Comparison of ENCODE assay signal across 17 mouse cellular contexts in the genomic region with DNA sequence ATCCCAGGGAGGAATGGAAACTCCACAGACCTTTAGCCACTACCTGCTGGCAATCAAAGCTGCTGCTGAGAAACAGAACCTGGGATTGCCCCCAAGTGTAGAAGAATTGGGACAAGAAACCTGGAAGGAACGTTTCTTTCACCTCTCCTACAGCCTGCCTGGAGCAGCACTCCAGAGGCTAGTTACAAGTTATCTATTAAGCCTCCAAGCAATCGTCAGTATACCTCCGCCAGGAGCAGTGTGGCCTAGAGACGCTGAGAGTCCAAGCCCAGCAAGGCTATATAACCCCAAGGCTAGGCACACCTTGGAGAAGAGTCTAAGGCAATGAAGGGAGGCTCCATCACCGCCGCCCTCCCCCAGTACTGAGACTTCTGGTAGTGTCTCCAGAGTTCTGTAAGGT. TPM values are rescaled to one million over a fixed set of nuclear protein-coding genes. Genes with fewer than 3 reads are reported as not detected.
DNase-seq lines count a peak whose midpoint lies in the region; ATAC-seq lines count a peak whose summit lies in the region.
"Had no signal": no experiment of that assay in that cellular context is flagged by ENCODE, and none has a peak within 500 bp of the region (broad histone marks: within the 10 kb centered on the region; RNA-seq: fewer than 3 reads in every experiment).

No protein-coding gene starts in this region.

- no peak overlapping the region for H3K4me3 ChIP-seq in hindbrain, embryonic 11.5 days (ENCODE audit: low read depth, low read length)
- H3K4me3 ChIP-seq in hindbrain, embryonic 14.5 days (replicated peaks; ENCODE audit: low read length): no peak overlapping the region
- no peak overlapping the region for H3K4me3 ChIP-seq in intestine, embryonic 16.5 days (ENCODE audit: low read length)
- no peak overlapping the region for H3K4me3 ChIP-seq in heart, embryonic 10.5 days
- H3K4me3 ChIP-seq: liver, embryonic 13.5 days; neural tube, embryonic 13.5 days had no signal

- no peaks in the 10 kb centered on the region for H3K36me3 ChIP-seq in hindbrain, embryonic 11.5 days (ENCODE audit: control insufficient read depth, insufficient read depth, low read length)
- H3K36me3 ChIP-seq in hindbrain, embryonic 14.5 days (replicated peaks; ENCODE audit: control insufficient read depth, insufficient read depth): no peaks in the 10 kb centered on the region
- H3K36me3 ChIP-seq in intestine, embryonic 16.5 days (ENCODE audit: control insufficient read depth, insufficient read depth, low read length): no peaks in the 10 kb centered on the region
- no peaks in the 10 kb centered on the region for H3K36me3 ChIP-seq in heart, embryonic 10.5 days
- H3K36me3 ChIP-seq: liver, embryonic 13.5 days; neural tube, embryonic 13.5 days had no signal

- peak; percentile 41 for DNase-seq in hindbrain, embryonic 11.5 days (ENCODE audit: low spot score)
- no peak for DNase-seq in hindbrain, embryonic 14.5 days (ENCODE audit: low spot score)
- peak; percentile 46 for DNase-seq in retina, embryonic 14.5 days (ENCODE audit: low spot score)
- no peak for DNase-seq in retina, postnatal 1 day
- no peak for DNase-seq in heart, embryonic 10.5 days (ENCODE audit: low spot score)
- DNase-seq: adrenal gland, postnatal 25 days; gastrocnemius, postnatal 25 days; heart, postnatal 14 days; kidney, postnatal 25 days; left cerebral cortex, postnatal 4 days; liver, embryonic 13.5 days; thymus, postnatal 14 days had no signal

- no peaks in the 10 kb centered on the region for H3K9me3 ChIP-seq in hindbrain, embryonic 11.5 days (ENCODE audit: control insufficient read depth, low read length)
- H3K9me3 ChIP-seq in hindbrain, embryonic 14.5 days (ENCODE audit: control insufficient read depth, low read length): no peaks in the 10 kb centered on the region
- H3K9me3 ChIP-seq in intestine, embryonic 16.5 days (ENCODE audit: control insufficient read depth, low read length): no peaks in the 10 kb centered on the region
- H3K9me3 ChIP-seq in heart, embryonic 10.5 days: no peaks in the 10 kb centered on the region
- H3K9me3 ChIP-seq: liver, embryonic 13.5 days; neural tube, embryonic 13.5 days had no signal

- no peak for ATAC-seq in hindbrain, embryonic 11.5 days (ENCODE audit: low FRiP score)
- ATAC-seq in hindbrain, embryonic 14.5 days (ENCODE audit: low FRiP score): no peak
- 0 out of 2 replicates have a peak, but pooled peaks have one; percentile 21 for ATAC-seq in intestine, embryonic 16.5 days
- ATAC-seq in CD4-positive, CD25-positive, alpha-beta regulatory T cell, adult 4 months: no peak
- ATAC-seq: activated CD4-positive, CD25-positive, alpha-beta regulatory T cell, adult 4 months; lung, postnatal 0 days had no signal

- no peak overlapping the region for H3K4me2 ChIP-seq in hindbrain, embryonic 11.5 days (replicated peaks; ENCODE audit: low read depth, low read length)
- H3K4me2 ChIP-seq in hindbrain, embryonic 14.5 days (replicated peaks): no peak overlapping the region
- H3K4me2 ChIP-seq in intestine, embryonic 16.5 days (ENCODE audit: low read depth, low read length): no peak overlapping the region
- H3K4me2 ChIP-seq: liver, embryonic 13.5 days had no signal

- H3K4me1 ChIP-seq in hindbrain, embryonic 11.5 days (replicated peaks; ENCODE audit: control insufficient read depth, insufficient read depth, low read length): peaks cover 16% of the 10 kb centered on the region
- 0 out of 2 replicates have a peak, but pooled peaks cover 3% of the 10 kb centered on the region for H3K4me1 ChIP-seq in hindbrain, embryonic 14.5 days (replicated peaks; ENCODE audit: control insufficient read depth, insufficient read depth, low read length)
- H3K4me1 ChIP-seq in intestine, embryonic 16.5 days (ENCODE audit: control insufficient read depth, insufficient read depth, low read length): peaks cover 3% of the 10 kb centered on the region; the same call in 1 of the 2 replicates
- peaks cover 28% of the 10 kb centered on the region for H3K4me1 ChIP-seq in heart, embryonic 10.5 days

- no peak overlapping the region for H3K9ac ChIP-seq in hindbrain, embryonic 11.5 days (ENCODE audit: low read depth, low read length)
- no peak overlapping the region for H3K9ac ChIP-seq in hindbrain, embryonic 14.5 days
- no peak overlapping the region for H3K9ac ChIP-seq in intestine, embryonic 16.5 days (ENCODE audit: low read depth, low read length)
- H3K9ac ChIP-seq: liver, embryonic 13.5 days; neural tube, embryonic 13.5 days had no signal

- H3K27ac ChIP-seq in hindbrain, embryonic 11.5 days (ENCODE audit: low read depth, low read length): no peak overlapping the region
- H3K27ac ChIP-seq in hindbrain, embryonic 14.5 days: no peak overlapping the region
- no peak overlapping the region for H3K27ac ChIP-seq in intestine, embryonic 16.5 days (ENCODE audit: low read length)
- no peak overlapping the region for H3K27ac ChIP-seq in heart, embryonic 10.5 days
- H3K27ac ChIP-seq: liver, embryonic 13.5 days; neural tube, embryonic 13.5 days had no signal

- H3K27me3 ChIP-seq in hindbrain, embryonic 11.5 days (ENCODE audit: control insufficient read depth, insufficient read depth, low read length): peaks cover 84% of the 10 kb centered on the region
- H3K27me3 ChIP-seq in hindbrain, embryonic 14.5 days (ENCODE audit: control insufficient read depth, insufficient read depth, low read length): peaks cover 100% of the 10 kb centered on the region
- H3K27me3 ChIP-seq in intestine, embryonic 16.5 days (replicated peaks; ENCODE audit: control insufficient read depth, insufficient read depth, low read length): peaks cover 89% of the 10 kb centered on the region
- peaks cover 100% of the 10 kb centered on the region for H3K27me3 ChIP-seq in heart, embryonic 10.5 days (ENCODE audit: insufficient read depth, poor library complexity, severe bottlenecking)

- WGBS in hindbrain, embryonic 11.5 days: 5% methylated on average over 6 of the region's 6 CpGs
- 8% methylated on average over 6 of the region's 6 CpGs for WGBS in hindbrain, embryonic 14.5 days
- WGBS in intestine, embryonic 16.5 days: 4% methylated on average over 6 of the region's 6 CpGs
- WGBS in heart, embryonic 10.5 days: 2% methylated on average over 6 of the region's 6 CpGs

RNA-seq across cellular contexts. Expression of gene Pax6, which starts 2.4 kb away (rescaled TPM):
- 23.9 and 26.8 TPM in 2 replicates for polyA plus RNA-seq in hindbrain, embryonic 11.5 days (2014; fragmentation: Nextera tagmentation; extraction: Ambion mirVana)
- 26.9 and 28.1 TPM in 2 replicates for polyA plus RNA-seq in hindbrain, embryonic 14.5 days (2014; fragmentation: Nextera tagmentation; extraction: Ambion mirVana)
- 1.2 and 1.8 TPM in 2 replicates for polyA plus RNA-seq in intestine, embryonic 16.5 days (2015; fragmentation: Nextera tagmentation; extraction: Ambion mirVana)
- polyA plus RNA-seq in CD4-positive, CD25-positive, alpha-beta regulatory T cell, adult 4 months (2017; shearing (Covaris generic)): 1 to 10 TPM in 1 of 2 experiments, not detected in 1; 1.3 TPM
- 0.28 and 0.54 TPM in 2 replicates for polyA plus RNA-seq in heart, embryonic 10.5 days (2016; fragmentation: Nextera tagmentation; extraction: Ambion mirVana)
- polyA plus RNA-seq: lung, postnatal 0 days had no signal

Comparison
In these comparisons a context has a peak if more than half of its experiments do, and no peak if none do; other contexts are left out.
1. DNase-seq: peak in hindbrain, embryonic 11.5 days (single experiment) and retina, embryonic 14.5 days (single experiment); none in hindbrain, embryonic 14.5 days (single experiment), retina, postnatal 1 day (single experiment) and heart, embryonic 10.5 days (single experiment).